Comparison of ENCODE assay signal across 19 mouse cellular contexts in genomic region chr13:54176406-54177020, GRCm38 (mm10). TPM values are rescaled to one million over a fixed set of nuclear protein-coding genes. Genes with fewer than 3 reads are reported as not detected.
DNase-seq lines count a peak whose midpoint lies in the region; ATAC-seq lines count a peak whose summit lies in the region.
"Had no signal": no experiment of that assay in that cellular context is flagged by ENCODE, and none has a peak within 500 bp of the region (broad histone marks: within the 10 kb centered on the region; RNA-seq: fewer than 3 reads in every experiment).

No protein-coding gene starts in this region.

- WGBS in heart, embryonic 12.5 days = 76% methylated on average over 4 of the region's 4 CpGs

- intact Hi-C loops in gastrocnemius, postnatal 36 days (cut with DNase I) = no loop called here

- no peak overlapping the region for H3K4me2 ChIP-seq in heart, embryonic 12.5 days
- H3K4me2 ChIP-seq: forebrain, embryonic 13.5 days; heart, embryonic 15.5 days; hindbrain, embryonic 13.5 days had no signal

- H3K4me3 ChIP-seq in heart, embryonic 12.5 days = no peak overlapping the region
- H3K4me3 ChIP-seq: embryonic facial prominence, embryonic 10.5 days; forebrain, embryonic 13.5 days; heart, embryonic 15.5 days; hindbrain, embryonic 13.5 days had no signal

- no peak overlapping the region for H3K9ac ChIP-seq in heart, embryonic 12.5 days
- H3K9ac ChIP-seq: forebrain, embryonic 13.5 days; forebrain, postnatal 0 days; heart, embryonic 15.5 days; hindbrain, embryonic 13.5 days had no signal

- no peaks in the 10 kb centered on the region for H3K36me3 ChIP-seq in heart, embryonic 12.5 days
- H3K36me3 ChIP-seq: embryonic facial prominence, embryonic 10.5 days; heart, embryonic 15.5 days; hindbrain, embryonic 13.5 days had no signal

- peak; percentile 60 for DNase-seq in gastrocnemius, adult 18-20 months (ENCODE audit: low spot score)
- DNase-seq in gastrocnemius, postnatal 36 days = no peak
- DNase-seq in heart, adult 18-20 months = peak; percentile 25 to 41
- DNase-seq in kidney, postnatal 10 days = peak; percentile 13
- DNase-seq in kidney, adult 8-10 months = no peak
- peak; percentile 68 for DNase-seq in skeletal muscle tissue, adult 2 months (ENCODE audit: low read depth, low spot score)
- DNase-seq: adrenal gland, adult 8-10 months; cerebellum, adult 2 months; cerebellum, postnatal 10 days; forebrain, postnatal 0 days; gastrocnemius, postnatal 14 days; kidney, adult 11 months had no signal

- H3K27me3 ChIP-seq in heart, embryonic 12.5 days (replicated peaks) = 0 out of 2 replicates have a peak, but pooled peaks cover under 1% of the 10 kb centered on the region
- H3K27me3 ChIP-seq: forebrain, embryonic 13.5 days; hindbrain, embryonic 13.5 days had no signal

- H3K9me3 ChIP-seq in heart, embryonic 12.5 days (replicated peaks) = peaks cover 5% of the 10 kb centered on the region
- H3K9me3 ChIP-seq: forebrain, embryonic 13.5 days; heart, embryonic 15.5 days; hindbrain, embryonic 13.5 days had no signal

- H3K4me1 ChIP-seq in heart, embryonic 12.5 days (replicated peaks) = peaks cover 8% of the 10 kb centered on the region
- H3K4me1 ChIP-seq: forebrain, embryonic 13.5 days; hindbrain, embryonic 13.5 days had no signal

- H3K27ac ChIP-seq in heart, embryonic 12.5 days (ENCODE audit: poor library complexity, severe bottlenecking) = no peak overlapping the region
- H3K27ac ChIP-seq: embryonic facial prominence, embryonic 10.5 days; forebrain, embryonic 13.5 days; hindbrain, embryonic 13.5 days; hindbrain, postnatal 0 days had no signal

- ATAC-seq in heart, embryonic 12.5 days (ENCODE audit: insufficient number of reproducible peaks, low FRiP score) = no peak
- ATAC-seq: forebrain, embryonic 13.5 days; forebrain, postnatal 0 days; hindbrain, postnatal 0 days had no signal

RNA-seq across cellular contexts. Expression of gene Hrh2, which starts 15.4 kb away (rescaled TPM):
- under 1 TPM; 0.05 to 0.19 TPM for total RNA-seq in gastrocnemius, adult 18-20 months (2021)
- total RNA-seq in gastrocnemius, postnatal 36 days (2021) = under 1 TPM in 1 of 2 experiments, not detected in 1; 0.10 TPM
- under 1 TPM; 0.37 to 0.51 TPM for total RNA-seq in heart, adult 18-20 months (2021)
- not detected in 2 replicates for polyA plus RNA-seq in heart, embryonic 12.5 days (2016; fragmentation: Nextera tagmentation; extraction: Ambion mirVana)
- total RNA-seq: gastrocnemius, postnatal 14 days had no signal
- polyA plus RNA-seq: embryonic facial prominence, embryonic 10.5 days; kidney, embryonic 14.5 days had no signal

Comparison
In these comparisons a context has a peak if more than half of its experiments do, and no peak if none do; other contexts are left out.
1. DNase-seq: peak in gastrocnemius, adult 18-20 months (single experiment), heart, adult 18-20 months (2 of 2), kidney, postnatal 10 days (single experiment) and skeletal muscle tissue, adult 2 months (single experiment); none in gastrocnemius, postnatal 36 days (0 of 2) and kidney, adult 8-10 months (0 of 2).